Mouse (Mus musculus) monocyte, adult 2 months (primary cell): ENCODE data around the gene H2afv.

Experiments
- DNase-seq, 2 experiments: peaks; one replicate each; pipeline ENCODE4 v3.0.0; 2022; ENCODE audit warnings: low spot score in 2 of 2, low read depth in 1 of 2

The H2afv gene

DNA sequence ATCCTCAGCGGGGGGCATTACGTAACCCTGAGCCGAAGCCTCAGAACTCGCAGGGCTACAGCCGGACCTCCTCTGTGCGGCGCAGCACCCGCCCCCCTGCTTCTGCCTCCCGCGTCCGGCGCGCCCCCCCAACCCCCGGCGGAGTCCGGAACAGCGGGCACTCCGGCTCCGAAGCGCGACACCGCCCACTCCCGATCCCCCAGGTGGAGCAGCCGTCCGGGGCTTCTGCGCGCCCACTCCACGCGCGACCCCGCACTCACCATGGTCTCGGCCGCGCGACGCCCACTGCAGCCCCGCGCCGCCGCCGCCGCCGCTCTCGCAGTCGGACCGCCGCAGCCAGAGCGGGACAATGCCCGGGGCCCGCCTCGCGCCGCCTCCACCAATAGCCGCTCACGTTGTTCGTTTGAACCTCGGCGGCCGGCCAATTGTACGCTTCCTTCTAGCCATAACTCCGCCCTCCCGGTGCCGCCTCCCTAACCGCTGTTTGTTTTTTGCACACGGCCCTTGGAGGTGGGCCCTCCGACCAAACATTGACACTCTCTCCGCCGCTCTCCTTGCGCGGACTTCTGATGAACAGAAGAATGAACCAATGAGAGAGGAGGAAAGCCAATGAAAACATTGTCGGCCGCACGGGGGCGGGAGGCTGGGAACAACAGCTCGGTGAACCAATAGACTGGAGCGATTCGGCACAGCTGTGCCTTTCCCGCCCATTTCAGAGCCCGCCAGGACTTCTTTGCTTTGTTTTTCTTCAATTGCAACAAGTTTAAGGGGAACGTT is at the start of gene H2afv:
Gene H2afv, minus strand, starts transcription at position 367 of the 777 bp plus-strand sequence.
- DNase-seq, result peak; percentile 98 to 99

DNA sequence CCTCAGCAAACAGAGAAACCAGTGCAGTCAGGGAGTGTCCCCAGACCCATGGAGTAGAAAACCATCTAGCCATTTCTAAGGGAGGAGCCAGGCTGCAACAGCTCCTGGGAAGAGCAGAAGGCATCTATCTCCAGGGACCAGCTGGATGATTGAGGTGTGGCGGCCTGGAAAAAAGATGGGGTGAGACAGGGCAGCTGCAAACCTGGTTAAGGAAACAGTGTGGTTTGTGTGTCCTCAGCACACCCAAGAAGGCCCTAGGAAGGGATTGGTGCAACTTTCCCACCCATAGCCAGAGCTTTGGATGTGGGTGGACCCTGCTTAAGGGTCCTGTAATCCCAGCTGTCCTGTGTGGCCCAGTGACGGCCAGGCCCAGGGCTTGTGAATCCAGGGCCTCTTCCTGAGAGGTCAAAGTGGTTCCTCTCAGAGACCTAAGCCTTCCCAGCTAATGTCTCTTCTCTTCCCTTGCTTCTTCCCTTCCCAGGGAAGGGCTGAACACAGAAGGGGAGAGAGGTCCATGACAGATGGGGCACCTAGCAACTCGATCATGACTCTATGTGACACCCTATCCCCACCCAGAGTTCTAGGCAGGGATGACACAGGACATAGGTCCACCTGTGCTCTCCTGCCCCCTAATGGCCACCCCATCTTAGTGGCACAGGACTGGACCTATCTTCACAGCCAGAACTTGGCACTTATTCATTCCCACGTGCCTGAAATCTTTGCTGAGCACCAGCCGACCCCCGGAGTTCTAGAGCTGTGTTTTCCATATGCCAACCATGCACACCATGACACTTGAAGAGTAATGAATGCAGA is 45.7 kb upstream of the H2afv start:
- DNase-seq, result peak in 1 of 2 experiments; percentile 42

DNA sequence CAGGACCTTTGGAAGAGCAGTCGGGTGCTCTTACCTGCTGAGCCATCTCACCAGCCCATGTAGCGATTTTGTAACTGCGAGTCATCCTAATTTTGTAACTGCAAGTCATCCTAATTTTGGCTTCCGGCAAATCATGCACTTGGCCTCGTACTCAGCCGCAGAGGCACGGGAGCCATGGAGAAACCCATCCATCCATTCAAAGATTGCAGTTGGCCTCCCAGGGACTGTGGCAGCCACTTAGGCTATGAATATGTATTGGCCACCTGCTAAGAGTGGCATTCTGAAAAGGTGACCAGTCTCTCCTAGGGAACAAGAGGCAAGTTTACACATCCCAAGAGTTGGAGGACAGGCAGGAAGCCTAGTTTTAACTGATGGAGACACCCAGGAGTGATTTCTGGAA is 45.0 kb upstream of the H2afv start:
- DNase-seq, result no peak

- DNase-seq, result no peak
These were observed 43.9 kb upstream of the H2afv start for GRCm38 (mm10) chr11:6488041-6488684.

GRCm38 (mm10) chr11:6487496-6487895 is 43.3 kb upstream of the H2afv start:
- DNase-seq, result no peak

- DNase-seq, result no peak
These were observed 42.7 kb upstream of the H2afv start for GRCm38 (mm10) chr11:6486916-6487315.

- no peak for DNase-seq
These were observed 40.2 kb upstream of the H2afv start for GRCm38 (mm10) chr11:6484244-6484959.

GRCm38 (mm10) chr11:6483103-6483502 is 38.9 kb upstream of the H2afv start:
- DNase-seq, result no peak

DNA sequence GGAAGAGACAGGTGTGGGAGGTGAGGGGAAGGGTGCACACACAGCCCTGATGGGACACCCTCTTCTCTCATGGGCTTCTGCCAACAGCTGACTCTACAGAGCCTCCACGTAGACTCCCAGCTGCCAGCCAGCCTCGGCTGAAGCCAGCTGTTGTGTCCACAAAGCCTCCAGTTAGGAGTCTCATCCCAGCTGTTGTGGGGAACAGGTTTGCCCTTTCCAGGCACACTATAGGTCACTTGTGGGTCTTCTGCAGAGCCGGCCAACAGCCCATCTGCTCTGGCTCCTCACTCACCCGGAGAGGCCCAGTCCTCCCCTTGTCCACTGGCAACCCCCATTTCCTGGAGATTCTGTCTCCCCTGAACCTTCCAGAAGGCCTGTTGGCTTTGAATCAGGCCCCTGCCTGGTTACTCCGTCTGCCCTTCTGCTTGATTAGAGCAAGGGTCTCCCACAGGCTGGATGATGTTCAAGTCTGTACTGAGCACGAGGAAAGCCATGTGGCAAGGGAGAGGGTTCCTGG is 37.5 kb upstream of the H2afv start:
- no peak for DNase-seq

GRCm38 (mm10) chr11:6480681-6481405 is 36.6 kb upstream of the H2afv start:
- no peak for DNase-seq

GRCm38 (mm10) chr11:6480191-6480590 is 35.9 kb upstream of the H2afv start:
- no peak for DNase-seq

- DNase-seq, result no peak
These were observed 35.0 kb upstream of the H2afv start for GRCm38 (mm10) chr11:6479231-6479630.

- DNase-seq, result no peak
These were observed 33.1 kb upstream of the H2afv start for GRCm38 (mm10) chr11:6477350-6477749.

- DNase-seq, result no peak
These were observed 32.6 kb upstream of the H2afv start for GRCm38 (mm10) chr11:6476876-6477275.

GRCm38 (mm10) chr11:6475867-6476484 is 31.7 kb upstream of the H2afv start, which contains the start of gene Purb:
TSS of gene Purb (minus strand) at chr11:6475917.
- DNase-seq, result peak; percentile 58 to 81

DNA sequence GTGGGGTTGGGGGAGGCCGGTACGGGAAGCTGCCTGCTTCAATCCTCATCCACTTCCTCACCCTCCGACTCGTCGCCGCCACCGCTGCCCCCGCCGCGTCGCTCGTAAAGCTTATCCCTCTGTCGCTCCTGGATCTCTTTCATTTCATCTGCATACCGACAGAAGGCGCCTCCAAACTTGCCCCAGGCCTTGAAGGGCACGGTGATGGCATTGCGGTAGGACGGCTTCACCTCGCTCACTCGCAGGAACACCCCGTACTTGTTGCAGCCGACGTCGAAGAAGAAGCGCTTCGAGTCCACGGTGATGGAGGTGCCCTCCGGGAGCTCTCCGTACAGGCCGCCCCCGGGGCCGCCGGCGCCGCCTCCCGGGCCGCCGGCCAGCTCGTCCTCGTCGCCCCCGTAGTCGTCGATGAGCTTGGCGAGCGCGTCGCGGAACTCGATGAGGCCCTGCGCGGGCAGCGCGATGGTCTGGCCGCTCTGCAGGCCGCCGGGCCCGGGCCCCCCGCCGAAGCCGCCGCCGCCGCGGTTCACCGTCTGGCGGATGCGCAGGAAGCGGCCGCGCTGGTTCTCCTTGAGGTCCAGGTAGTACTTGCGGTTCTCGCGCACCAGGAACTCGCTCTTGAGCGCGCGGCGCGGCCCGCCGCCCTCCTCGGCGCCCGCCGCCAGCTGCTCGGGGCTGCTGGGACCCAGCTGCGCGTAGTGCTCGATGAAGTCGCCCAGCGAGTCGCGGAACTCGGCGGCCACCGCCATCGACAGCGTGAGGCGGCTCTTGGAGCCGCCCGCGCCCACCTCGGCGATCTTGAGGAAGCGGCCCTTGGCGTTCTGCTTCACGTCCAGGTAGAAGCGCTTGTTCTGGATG is 30.9 kb upstream of the H2afv start:
- DNase-seq, result peak in 1 of 2 experiments; percentile 25

- DNase-seq, result no peak
These were observed 30.1 kb upstream of the H2afv start for GRCm38 (mm10) chr11:6474381-6474780.

GRCm38 (mm10) chr11:6472076-6472475 is 27.8 kb upstream of the H2afv start:
- DNase-seq, result no peak

- no peak for DNase-seq
These were observed 27.2 kb upstream of the H2afv start for GRCm38 (mm10) chr11:6471493-6471892.
